Mouse (Mus musculus): Measurements from ENCODE around the gene Tubgcp2.

DNA sequence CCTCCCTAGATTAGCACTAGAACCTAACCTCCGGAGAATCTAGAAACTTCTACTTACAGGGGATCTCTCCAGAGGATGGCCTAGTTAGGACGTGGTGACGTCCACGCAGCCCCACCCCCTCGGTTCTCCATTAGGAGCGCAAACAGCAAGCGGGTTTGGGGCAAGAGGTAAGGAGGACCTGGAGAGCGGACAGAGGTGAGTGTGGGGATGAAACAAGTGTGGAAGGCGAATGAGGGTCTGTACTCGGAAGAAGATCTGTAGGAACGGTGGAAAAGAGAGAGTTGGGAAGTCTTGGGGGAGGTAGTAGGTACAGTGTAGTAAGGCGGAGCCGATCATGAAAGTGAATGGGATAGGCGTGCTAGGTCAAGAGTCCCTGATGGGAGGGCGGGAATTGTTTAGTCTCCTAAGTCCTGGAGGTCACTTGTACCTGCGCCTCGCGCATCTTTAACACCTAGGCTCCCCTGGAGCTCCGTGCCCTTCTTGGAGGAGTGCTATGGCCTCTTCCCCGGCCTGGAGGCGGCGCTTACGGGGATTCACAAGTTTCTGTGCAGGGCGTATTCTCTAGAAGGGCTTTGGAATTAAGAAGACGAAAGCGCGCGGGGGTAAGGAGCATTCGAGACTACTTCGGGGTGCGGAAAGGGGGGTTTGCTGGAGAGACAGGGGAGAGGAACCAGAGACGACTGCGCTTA lies 86.0 kb downstream of the Tubgcp2 start:
- TF ChIP-seq CTCF (IDR thresholded peaks at IDR 0.05; ENCODE audit: low read depth) (no peak), EP300 (IDR thresholded peaks at IDR 0.05; ENCODE audit: low read depth) (no peak)

Measured in liver, postnatal 0 days (tissue).